Mouse (Mus musculus): ENCODE measurements around the gene AA986860.

Gene AA986860

GRCm38 (mm10) chr1:130775234-130775633, 43.5 kb downstream of the AA986860 start:
- in situ Hi-C loops (cut with MboI, MseI) = no loop called here

- in situ Hi-C loops (cut with MboI, MseI) = no loop called here
Measured at GRCm38 (mm10) chr1:130775691-130776331, 44.0 kb downstream of the AA986860 start.

- in situ Hi-C loops (cut with MboI, MseI) = no loop called here
Measured at GRCm38 (mm10) chr1:130776645-130777044, 44.9 kb downstream of the AA986860 start.

GRCm38 (mm10) chr1:130779867-130780266, 48.1 kb downstream of the AA986860 start:
- in situ Hi-C loops (cut with MboI, MseI) = no loop called here

GRCm38 (mm10) chr1:130784054-130784453, 52.3 kb downstream of the AA986860 start:
- in situ Hi-C loops (cut with MboI, MseI) = no loop called here

- in situ Hi-C loops (cut with MboI, MseI) = loop anchor here in 1 of 2 experiments (5.0 kb wide), 1 partner anchor 95 kb away; no protein-coding TSS in a partner anchor
Measured at GRCm38 (mm10) chr1:130787001-130787400, 55.2 kb downstream of the AA986860 start.

GRCm38 (mm10) chr1:130789512-130790451, 58.0 kb downstream of the AA986860 start:
- in situ Hi-C loops (cut with MboI, MseI) = loop anchor here in 1 of 2 experiments (5.0 kb wide), 1 partner anchor 97 kb away; no protein-coding TSS in a partner anchor
